Mouse (Mus musculus): ENCODE measurements at regions not wholly inside any gene's neighbourhood (a gene's known extent, or its start where the extent isn't known, plus 50 kb on each side); places are given as distances from the start of the nearest gene placed in this dataset.
"Not testable (repeated sequence)": the region's sequence is repeated elsewhere in the genome, so short reads cannot be mapped to it uniquely, and the experiment has no call there.

GRCm38 (mm10) chr15:3171774-3172173 is 96.6 kb upstream of the Selenop start:
- no peak for DNase-seq (ENCODE audit: extremely low spot score in 1 of 2, low spot score in 1 of 2)

GRCm38 (mm10) chr15:3174072-3174471 is 94.3 kb upstream of the Selenop start:
- no peak for DNase-seq (ENCODE audit: extremely low spot score in 1 of 2, low spot score in 1 of 2)

GRCm38 (mm10) chr15:3174848-3175247 is 93.5 kb upstream of the Selenop start:
- DNase-seq (ENCODE audit: extremely low spot score in 1 of 2, low spot score in 1 of 2): peak in 1 of 2 experiments; percentile 26

- DNase-seq (ENCODE audit: extremely low spot score in 1 of 2, low spot score in 1 of 2): peak; percentile 3 to 74
Measured at GRCm38 (mm10) chr15:3201912-3202653, 66.3 kb upstream of the Selenop start.

DNA sequence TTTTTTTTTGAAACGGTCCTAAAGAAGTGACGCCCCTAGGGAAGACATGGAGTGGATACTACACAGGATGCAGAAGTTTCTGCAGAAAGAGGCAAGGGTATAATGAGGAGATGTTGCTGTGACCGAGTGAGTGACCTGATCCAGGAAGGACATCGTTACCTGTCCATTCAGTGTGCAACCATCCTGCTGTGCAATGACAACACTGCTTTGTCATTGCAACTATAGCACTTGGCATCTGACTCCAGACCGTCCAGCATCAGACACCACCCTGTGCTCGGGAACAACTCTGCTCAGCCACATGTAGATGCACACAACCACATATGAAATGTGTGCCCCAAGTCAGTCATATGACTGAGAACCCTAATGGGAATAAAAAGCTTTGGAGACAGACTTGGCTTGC is 62.8 kb upstream of the Selenop start:
- no peak for DNase-seq (ENCODE audit: extremely low spot score in 1 of 2, low spot score in 1 of 2)

DNA sequence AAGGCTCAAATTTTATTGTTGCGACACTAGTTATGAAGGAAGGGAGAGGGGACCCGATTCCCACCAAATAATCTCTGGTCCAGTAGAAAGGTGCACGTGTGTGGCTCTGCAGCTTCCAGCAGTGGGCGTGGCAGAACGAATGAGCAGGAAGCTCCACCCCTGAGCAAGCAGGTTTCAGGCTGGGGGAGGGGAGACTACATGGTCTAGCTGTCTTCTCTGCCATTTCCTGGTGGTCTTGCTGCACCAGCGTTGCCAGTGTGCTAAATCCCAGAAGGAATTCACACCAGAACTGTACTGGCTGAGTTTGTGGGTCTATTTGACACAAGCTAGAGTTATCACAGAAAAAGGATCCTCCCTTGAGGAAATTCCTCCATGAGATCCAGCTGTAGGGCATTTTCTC is 62.3 kb upstream of the Selenop start:
- not testable (repeated sequence) for DNase-seq (ENCODE audit: extremely low spot score in 1 of 2, low spot score in 1 of 2)

DNA sequence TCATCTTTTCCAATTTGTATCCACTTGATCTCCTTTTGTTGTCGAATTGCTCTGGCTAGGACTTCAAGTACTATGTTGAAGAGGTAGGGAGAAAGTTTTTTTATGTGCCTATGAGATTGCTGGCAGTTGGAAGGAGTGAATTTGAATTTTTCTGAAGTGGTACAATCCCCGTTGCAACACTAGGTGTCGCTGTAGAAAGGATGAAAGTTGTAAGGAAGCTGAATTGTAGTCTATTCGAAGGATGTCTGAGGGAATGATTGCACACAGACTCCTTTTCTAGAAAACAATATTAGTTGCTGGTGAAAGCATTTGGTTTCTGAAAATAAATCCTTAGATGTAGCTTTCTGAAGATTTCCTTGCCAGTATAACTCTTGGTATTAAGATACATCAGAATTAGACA is 54.6 kb upstream of the Selenop start:
- peak in 1 of 2 experiments; percentile 82 for DNase-seq (ENCODE audit: extremely low spot score in 1 of 2, low spot score in 1 of 2)

GRCm38 (mm10) chr15:3215201-3215600 is 53.1 kb upstream of the Selenop start:
- no peak for DNase-seq (ENCODE audit: extremely low spot score in 1 of 2, low spot score in 1 of 2)

Measured in frontal cortex, adult 2 months (tissue).